Mouse (Mus musculus): Measurements from ENCODE around the gene Ndufa11.

The Ndufa11 gene

DNA sequence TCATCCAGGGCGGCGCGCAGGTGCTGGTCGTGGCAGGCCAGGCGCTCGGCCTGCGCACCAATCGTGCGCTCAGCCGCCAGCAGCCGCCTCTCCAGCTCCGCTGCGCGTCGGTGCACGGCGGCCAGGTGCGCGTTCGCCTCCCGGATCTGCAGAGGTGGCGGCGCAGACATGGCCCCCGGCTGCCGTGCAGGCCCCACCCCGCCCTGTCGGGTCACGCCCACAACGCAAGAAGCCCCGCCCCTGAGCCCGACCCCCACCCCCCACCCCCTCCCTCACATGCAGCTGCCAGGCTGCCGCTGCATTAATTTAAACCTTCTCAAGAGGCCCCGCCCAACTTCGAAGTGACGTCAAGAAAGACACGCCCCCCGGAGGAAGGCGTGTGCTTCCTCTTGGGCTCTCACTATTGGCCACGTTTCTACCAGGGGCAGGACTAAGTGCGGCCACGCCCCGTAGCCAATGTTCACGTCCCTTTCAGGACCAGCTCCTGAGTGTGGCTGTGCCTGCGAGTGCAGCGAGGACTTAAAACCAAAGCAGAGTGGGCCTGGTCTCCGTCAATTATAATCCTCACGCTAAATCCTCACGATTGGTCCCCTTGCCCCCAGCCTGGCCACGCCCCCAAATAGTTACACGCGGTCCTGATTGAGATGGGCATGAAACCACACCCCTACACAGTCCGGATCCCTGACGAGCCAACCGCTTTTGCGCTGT, 758 bp upstream of the Ndufa11 start:
- DNase-seq (ENCODE audit: low spot score) = peak; percentile 97

DNA sequence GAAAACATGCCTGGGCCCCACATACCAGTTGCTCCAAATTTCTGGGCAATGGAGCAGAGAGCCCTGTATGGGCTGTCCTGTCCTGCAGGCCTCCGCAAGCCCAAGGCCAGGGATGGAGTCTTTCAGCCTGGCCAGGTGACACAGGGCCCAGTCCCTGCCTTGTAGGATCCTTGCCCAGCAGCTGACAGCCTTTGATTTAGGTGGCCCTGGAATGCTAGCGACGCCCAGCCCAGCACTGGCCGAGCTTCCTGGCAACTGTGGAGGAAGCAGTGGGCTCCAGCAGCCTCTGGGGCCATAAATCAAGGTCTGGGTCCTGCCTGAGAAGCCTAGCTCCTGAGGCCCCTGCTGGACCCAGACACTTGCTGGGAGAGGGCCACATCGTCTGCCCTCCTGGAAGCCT, 4.9 kb downstream of the Ndufa11 start:
- no peak for DNase-seq (ENCODE audit: low spot score)

GRCm38 (mm10) chr17:56723419-56724161, 6.0 kb downstream of the Ndufa11 start:
- no peak for DNase-seq (ENCODE audit: low spot score)

DNA sequence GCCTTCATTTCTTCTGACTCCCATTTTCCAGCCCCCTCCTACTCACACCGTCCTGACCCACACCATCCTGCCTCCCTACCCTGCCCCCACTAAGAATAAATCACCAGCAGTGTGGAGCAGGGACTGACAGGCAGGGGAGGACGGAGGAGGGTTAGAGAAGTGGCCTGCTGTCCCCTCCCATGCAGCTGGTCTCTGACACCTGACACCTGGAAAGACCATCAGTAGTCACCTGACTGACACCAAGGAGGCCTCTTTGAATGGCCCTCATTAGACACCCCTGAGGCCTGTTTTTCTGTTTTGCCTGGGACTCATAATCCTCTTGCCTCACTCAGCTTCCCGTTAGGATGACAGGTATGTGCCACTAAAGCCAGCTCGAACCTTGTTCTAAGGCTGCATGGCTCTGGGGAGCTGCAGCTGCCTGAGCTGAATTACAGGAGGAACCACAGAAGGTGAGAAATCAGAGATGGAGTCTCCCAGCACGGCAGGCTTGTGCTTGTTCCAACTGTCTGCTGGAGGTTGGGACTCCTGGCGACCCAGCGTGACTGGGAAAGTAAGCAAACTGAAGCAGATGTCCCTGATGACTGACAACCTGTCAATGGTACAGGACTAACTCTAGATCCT, 9.6 kb downstream of the Ndufa11 start:
- DNase-seq (ENCODE audit: low spot score) = no peak

DNA sequence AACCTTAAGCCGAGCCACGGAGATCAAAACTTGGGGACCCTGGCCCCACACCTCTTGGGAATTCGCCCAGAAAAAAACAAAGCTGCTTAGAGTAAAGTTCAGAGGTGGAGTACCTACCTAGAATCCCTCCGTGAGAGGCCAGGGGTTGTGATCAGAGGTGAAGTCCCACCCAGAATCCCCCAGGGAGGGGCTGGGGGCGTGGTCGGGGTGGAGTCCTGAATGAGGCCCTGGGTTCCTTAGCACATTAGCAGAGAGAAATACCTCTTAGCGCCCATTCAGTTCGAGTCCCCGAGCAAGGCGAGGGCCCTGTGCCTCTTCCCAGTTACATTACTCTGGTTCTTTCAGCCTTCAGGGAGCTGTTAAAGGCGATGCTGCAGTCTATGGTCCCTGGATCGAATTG, 10.1 kb downstream of the Ndufa11 start:
- DNase-seq (ENCODE audit: low spot score) = no peak

- no peak for DNase-seq (ENCODE audit: low spot score)
Measured at GRCm38 (mm10) chr17:56728117-56728516, 10.6 kb downstream of the Ndufa11 start.

DNA sequence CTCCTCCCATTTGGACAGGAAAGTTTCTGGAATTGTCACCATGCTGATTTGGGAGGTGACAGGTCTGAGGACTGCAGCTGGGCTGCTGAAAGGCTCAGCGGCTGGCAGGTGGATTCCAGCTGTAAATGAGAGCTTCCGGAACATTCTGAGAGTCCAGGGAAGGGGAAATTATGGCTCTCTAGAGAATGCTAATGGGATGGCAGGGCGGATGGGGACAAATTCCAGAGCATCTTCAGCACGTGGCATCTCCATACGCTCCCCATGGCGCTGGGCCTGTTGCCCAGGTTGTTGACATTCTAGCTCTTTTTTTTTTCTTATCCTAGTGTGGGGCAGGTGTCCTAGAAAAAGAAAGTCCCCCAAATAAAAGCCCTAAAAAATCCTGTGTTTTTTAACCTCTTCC, 11.6 kb downstream of the Ndufa11 start:
- DNase-seq (ENCODE audit: low spot score) = no peak

DNA sequence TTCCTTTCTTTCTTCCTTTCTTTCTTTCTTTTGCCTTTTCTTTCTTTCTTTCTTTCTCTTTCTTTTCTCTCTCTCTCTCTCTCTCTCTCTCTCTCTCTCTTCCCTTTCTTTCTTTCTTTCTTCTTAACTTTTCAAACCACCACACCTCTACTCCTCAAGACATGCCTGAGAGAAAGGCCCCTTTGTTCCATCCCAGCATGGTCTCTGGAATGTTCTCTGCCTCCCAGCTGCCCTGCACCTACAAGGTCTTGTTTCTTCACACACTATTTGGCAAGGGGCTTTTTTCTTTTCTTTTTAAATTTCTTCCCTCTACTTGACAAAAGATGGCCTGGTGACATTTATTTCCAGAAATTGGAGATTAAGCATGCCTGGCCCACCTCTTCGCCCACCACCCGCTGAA, 12.1 kb downstream of the Ndufa11 start:
- no peak for DNase-seq (ENCODE audit: low spot score)

DNA sequence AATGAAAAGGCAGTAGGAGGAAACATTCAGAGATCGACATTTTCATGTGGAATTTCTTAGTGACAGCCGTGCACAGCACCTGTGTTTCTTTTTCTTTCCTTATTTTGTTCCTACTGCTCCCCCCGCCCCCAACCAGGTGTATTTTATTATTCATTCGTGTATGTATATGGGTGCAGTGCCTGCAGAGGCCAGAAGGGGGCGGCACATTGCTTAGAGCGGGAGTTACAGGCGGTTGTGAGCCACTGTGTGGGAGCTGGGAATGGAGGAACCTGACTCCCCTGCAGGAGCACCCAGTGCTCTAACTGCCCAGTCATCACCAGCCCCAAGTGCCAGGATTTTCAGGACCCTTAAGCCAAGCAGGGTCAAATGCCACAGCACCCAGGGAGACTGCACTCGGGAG, 19.0 kb downstream of the Ndufa11 start:
- DNase-seq (ENCODE audit: low spot score) = no peak

- no peak for DNase-seq (ENCODE audit: low spot score)
Measured at GRCm38 (mm10) chr17:56738221-56738620, 20.7 kb downstream of the Ndufa11 start.

DNA sequence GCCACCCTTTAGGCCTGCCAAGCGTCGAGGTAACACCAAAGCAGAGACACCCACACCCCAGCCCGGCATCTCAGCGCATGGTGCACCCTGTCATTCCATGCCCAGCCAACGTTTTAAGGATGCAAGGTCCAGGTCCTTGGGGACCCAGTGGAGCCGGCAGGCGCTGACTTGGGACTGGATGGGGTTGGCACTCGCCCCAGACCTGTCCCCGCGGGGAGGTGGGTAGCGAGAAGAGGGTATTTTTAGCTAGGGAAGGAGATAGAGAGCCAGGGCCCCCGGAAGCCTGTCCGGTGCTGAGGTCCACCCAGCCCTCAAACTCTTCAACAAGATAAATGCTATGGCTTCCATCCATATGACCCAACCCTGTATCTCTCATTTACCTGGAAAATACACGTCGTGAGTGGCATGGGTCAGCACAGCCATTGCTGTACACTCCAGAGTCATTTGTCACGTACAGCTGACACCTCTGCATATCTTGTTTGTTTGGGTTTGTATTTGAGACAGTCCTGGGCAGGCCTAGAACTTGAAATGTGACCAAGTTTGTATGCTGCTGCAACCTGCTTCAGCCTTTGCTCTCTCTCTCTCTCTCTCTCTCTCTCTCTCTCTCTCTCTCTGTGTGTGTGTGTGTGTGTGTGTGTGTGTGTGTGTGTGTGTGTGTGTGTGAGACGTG, 22.7 kb downstream of the Ndufa11 start:
- DNase-seq (ENCODE audit: low spot score) = no peak

- no peak for DNase-seq (ENCODE audit: low spot score)
Measured at GRCm38 (mm10) chr17:56740788-56741160, 23.2 kb downstream of the Ndufa11 start.

DNA sequence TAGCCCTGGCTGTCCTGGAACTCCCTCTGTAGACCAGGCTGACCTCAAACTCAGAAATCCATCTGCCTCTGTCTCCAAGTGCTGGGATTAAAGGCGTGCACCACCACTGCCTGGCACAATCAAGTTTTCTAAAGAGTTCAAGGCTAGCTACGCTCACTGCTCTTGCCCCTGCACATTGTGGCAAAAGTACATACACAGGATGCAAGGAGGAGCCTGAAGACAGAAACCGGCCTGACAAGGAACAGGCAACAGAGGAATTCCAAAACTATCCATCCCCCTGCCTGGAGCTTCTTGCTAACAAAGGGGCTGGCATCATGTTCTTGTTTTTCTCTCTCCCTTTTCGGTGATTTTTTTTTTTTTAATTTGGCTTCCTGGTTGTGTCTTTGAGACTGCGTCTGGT, 26.6 kb downstream of the Ndufa11 start:
- no peak for DNase-seq (ENCODE audit: low spot score)

DNA sequence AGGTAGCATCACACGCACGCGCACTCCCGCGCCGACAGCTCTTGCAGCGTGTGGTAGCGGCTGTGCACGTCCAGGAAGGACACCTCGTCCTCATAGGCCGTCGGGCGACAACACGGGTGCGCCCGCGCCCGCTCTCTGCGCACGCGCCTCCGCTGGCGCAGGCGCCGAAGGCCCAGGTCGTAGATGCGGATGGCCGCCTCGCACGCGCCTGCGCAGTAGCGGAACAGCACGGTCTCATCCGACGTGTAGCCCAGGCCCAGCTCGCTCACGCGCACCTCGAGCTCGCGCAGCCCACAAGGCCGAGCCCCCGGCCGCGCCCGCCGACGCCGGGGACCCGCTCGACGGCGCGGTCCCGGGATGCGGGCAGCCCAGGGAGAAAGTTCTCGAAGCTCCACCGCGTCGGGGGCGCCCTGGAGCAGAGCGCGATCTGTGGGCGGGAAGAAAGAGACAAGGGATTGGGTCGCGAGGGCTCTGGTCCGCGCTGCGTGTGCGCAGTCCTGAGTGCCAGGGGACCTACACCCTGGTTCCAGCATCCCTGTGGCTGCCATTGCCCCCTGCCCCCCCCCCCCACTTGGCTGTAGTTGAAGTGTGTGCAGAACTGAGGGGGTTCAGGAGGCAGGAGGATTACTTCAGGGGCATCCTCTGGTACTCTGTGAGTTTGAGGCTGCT, 34.0 kb downstream of the Ndufa11 start:
- no peak for DNase-seq (ENCODE audit: low spot score)

DNA sequence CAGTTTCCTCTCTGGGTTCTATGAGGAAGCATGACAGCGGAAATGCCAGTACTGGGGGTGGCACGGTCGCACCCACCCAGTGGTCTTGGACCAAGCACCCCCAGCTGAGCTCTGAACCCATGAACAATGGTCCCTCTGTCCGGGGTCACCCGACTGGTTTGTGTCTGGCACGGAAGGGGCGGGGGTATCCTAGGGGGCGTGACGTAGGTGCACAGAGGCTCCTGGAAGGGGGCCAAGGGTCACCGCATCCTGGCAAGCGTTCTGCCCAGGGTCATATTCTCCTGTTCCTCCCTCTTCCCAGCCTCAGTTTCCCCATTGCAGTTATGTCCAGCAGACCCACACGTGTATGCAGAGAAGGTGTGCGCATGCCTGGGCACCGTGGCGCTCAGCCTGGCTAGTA, 35.9 kb downstream of the Ndufa11 start:
- no peak for DNase-seq (ENCODE audit: low spot score)

- DNase-seq (ENCODE audit: low spot score) = no peak
Measured at GRCm38 (mm10) chr17:56754271-56755185, 37.0 kb downstream of the Ndufa11 start.

- DNase-seq (ENCODE audit: low spot score) = no peak
Measured at GRCm38 (mm10) chr17:56756703-56757399, 39.3 kb downstream of the Ndufa11 start.

DNA sequence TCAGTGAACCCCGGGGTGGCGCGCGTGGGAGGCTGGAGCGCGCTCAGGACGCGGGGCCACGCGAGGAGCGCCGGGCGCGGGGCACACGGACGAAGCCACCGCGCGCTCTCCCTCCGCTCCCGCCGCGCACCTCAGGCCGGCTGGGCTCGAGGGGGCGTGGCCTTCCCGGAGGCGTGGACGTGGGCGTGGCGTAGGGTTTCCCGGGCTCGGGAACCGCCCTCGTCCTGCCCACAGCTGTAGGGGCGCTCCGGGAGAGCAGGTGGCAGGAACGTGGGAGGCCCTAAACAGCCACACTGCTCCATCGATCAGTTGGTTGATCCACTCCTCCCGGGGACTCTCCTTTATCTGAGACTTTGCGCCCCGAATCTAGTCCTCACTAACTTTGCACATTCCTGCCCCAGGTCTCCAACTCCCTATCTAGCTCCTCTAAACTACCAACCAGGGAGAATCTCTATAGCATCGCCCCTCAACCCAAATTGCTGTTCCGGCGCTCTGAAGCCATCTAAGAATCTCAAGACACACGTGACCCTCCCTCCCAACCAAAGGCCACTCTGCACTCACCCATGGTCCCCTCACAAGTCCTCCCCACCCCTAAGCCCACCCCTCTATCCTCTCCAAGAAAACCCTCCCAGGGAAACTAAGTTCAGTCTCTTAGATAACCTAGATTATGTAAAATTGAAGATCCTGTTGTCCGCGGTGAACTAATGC, 40.0 kb downstream of the Ndufa11 start, which contains the start of gene Nrtn:
Gene Nrtn, minus strand, starts transcription at position 115 of the 708 bp plus-strand sequence.
- no peak for DNase-seq (ENCODE audit: low spot score)

DNA sequence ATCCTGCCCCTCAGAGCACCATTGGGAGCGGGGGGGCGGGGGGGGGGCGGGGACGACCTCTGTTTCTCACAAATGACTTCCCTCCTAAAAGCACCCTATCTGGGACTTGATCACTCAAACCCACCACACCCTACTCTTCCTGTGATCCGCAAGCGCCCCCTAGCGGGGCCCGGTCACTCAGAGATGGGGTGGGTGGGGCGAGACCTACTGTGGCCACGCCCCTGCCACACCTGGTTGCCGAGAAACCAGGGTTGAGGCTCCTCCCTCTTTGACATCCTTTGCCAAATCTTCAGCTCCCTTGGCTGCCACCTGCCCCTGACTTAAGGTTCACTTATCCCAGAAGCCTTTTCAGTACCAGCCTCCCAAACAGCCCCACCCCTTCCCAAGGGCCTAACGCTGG, 40.6 kb downstream of the Ndufa11 start:
- DNase-seq (ENCODE audit: low spot score) = no peak

DNA sequence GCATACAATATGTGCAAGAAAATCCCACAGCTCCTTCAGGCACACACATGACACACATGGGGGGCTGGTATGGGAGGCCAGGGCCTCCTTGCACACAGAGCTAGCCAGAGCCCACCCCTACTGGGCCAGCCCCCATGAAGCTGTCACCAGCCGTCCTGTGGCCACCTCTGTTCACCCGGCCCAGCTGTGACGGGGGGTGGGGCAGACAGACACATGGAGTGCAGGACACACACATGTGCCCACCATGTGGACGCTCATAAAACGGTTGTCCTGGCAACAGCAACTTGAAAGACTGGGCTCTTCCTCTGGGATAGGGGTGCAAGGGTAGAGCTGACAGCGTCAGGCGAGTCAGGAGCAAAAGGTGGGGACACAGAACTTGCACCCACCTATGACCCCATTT, 41.7 kb downstream of the Ndufa11 start:
- DNase-seq (ENCODE audit: low spot score) = no peak

All from layer of hippocampus, adult 9-10 months (tissue).